Mouse (Mus musculus): ENCODE results near the gene Akr1c21. TPM values are rescaled to one million over a fixed set of nuclear protein-coding genes. Genes with fewer than 3 reads are reported as not detected.

Akr1c21 gene
- polyA plus RNA-seq, 1 experiment from 2014 or later: not detected

DNA sequence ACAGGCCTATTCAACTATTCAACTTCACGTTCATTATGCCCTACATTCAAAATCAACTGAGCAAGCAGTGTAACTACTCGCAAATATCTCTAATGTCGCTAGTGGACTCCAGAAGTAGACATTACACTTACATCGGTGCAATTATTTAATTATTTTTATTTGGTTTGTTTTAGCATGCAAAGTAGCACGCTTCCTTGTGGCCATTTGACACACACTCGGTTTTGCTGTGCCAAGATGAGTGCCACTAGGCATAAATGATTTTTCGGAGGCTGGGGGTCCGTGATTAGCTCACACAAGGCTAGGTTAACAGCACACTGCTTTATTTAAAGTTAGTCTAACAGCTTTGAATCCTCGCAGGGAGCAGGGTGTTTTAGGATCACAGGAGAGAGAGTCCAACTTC, 34.7 kb downstream of the Akr1c21 start:
- peak overlapping the region; percentile 68 for H3K4me2 ChIP-seq (replicated peaks; ENCODE audit: low read depth, low read length)
- H3K27me3 ChIP-seq (replicated peaks; ENCODE audit: insufficient read depth, low read length): no peaks in the 10 kb centered on the region
- TF ChIP-seq EP300 (IDR thresholded peaks at IDR 0.05) (no peak), CTCF (IDR thresholded peaks at IDR 0.05) (peak; percentile 11; the same call in 1 of the 2 replicates)
- ATAC-seq (peak; percentile 31), DNase-seq (ENCODE audit: low spot score) (peak; percentile 30)
- H3K4me3 ChIP-seq (ENCODE audit: low read depth, low read length): peak overlapping the region; percentile 54
- no peaks in the 10 kb centered on the region for H3K9me3 ChIP-seq (ENCODE audit: low read length)
- H3K27ac ChIP-seq (ENCODE audit: low read length): peak overlapping the region; percentile 71
- no peaks in the 10 kb centered on the region for H3K4me1 ChIP-seq (ENCODE audit: insufficient read depth, low read depth, low read length)
- peak overlapping the region; percentile 62 for H3K9ac ChIP-seq (replicated peaks; ENCODE audit: low read depth)
- WGBS: 18% methylated on average over 9 of the region's 9 CpGs
- H3K36me3 ChIP-seq (ENCODE audit: insufficient read depth, low read length): no peaks in the 10 kb centered on the region

DNA sequence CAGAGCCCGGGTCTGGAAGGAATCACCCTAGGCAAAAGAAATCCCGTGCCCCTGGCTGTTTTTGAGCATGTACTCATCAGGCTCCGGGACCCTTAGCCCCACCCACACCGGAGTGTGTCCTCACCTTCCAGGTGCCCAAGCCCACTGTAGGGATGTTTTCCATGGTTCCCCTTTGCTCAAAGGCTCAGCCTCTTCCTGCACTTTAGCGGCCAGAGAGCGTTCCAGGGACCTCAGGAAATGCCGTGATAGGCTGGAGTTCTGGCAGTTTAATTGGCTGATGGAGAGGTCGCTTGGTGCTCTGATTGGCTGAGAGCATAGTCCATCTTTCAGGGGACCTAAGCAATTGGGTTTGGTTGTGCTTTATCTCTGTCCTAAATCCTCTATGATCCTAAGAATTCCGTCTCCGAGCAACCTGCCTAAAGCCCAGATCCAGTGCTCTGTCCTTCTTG, 35.1 kb downstream of the Akr1c21 start, which contains the start of gene Akr1e1:
Gene Akr1e1 (minus strand): TSS at position 214 of the 449 bp plus-strand sequence.
- H3K27ac ChIP-seq (ENCODE audit: low read length): peak within 1 kb of the TSS; percentile 71
- DNase-seq (ENCODE audit: low spot score): peak; percentile 97
- H3K27me3 ChIP-seq (replicated peaks; ENCODE audit: insufficient read depth, low read length): no peaks in the 10 kb centered on the region
- WGBS: 4% methylated on average over 10 of the region's 10 CpGs
- H3K4me1 ChIP-seq (ENCODE audit: insufficient read depth, low read depth, low read length): no peaks in the 10 kb centered on the region
- H3K4me2 ChIP-seq (replicated peaks; ENCODE audit: low read depth, low read length): peak within 1 kb of the TSS; percentile 68
- peak; percentile 100 for ATAC-seq
- TF ChIP-seq CTCF (IDR thresholded peaks at IDR 0.05): no peak
- peak; percentile 55 for TF ChIP-seq EP300 (IDR thresholded peaks at IDR 0.05)
- no peaks in the 10 kb centered on the region for H3K9me3 ChIP-seq (ENCODE audit: low read length)
- peak within 1 kb of the TSS; percentile 62 for H3K9ac ChIP-seq (replicated peaks; ENCODE audit: low read depth)
- H3K4me3 ChIP-seq (ENCODE audit: low read depth, low read length): peak within 1 kb of the TSS; percentile 54
- H3K36me3 ChIP-seq (ENCODE audit: insufficient read depth, low read length): no peaks in the 10 kb centered on the region

DNA sequence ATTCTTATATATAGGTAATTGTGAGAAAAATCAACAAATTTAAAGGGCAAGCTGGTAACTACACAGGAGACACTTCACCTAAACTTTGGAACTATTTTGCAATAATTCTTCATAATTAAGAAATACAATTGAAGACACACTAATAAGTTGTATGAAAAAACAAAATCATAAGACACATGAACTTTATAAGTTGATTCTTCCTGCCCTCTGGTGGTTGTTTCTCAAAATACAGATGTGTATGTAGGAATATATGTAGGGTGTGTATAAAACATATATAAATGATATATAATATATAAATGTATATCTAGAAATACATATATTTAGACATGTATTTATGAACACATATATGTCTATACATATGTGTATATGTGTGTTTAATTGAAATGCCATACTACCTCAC, 37.0 kb downstream of the Akr1c21 start:
- TF ChIP-seq CTCF (IDR thresholded peaks at IDR 0.05) (peak; percentile 22), EP300 (IDR thresholded peaks at IDR 0.05) (no peak)
- DNase-seq (ENCODE audit: low spot score): peak; percentile 31
- no peak overlapping the region for H3K9ac ChIP-seq (replicated peaks; ENCODE audit: low read depth)

More for the DNA sequence above, 37.0 kb downstream of the Akr1c21 start:
- no peaks in the 10 kb centered on the region for H3K4me1 ChIP-seq (ENCODE audit: insufficient read depth, low read depth, low read length)
- no peaks in the 10 kb centered on the region for H3K36me3 ChIP-seq (ENCODE audit: insufficient read depth, low read length)
- ATAC-seq: no peak
- no peaks in the 10 kb centered on the region for H3K9me3 ChIP-seq (ENCODE audit: low read length)
- no peak overlapping the region for H3K27ac ChIP-seq (ENCODE audit: low read length)
- H3K4me2 ChIP-seq (replicated peaks; ENCODE audit: low read depth, low read length): no peak overlapping the region
- no peak overlapping the region for H3K4me3 ChIP-seq (ENCODE audit: low read depth, low read length)
- no peaks in the 10 kb centered on the region for H3K27me3 ChIP-seq (replicated peaks; ENCODE audit: insufficient read depth, low read length)

Other genes starting within 250 kb of the Akr1c21 start
- not detected in 2 replicates for gene Akr1c6, start 139.8 kb upstream of the Akr1c21 start, polyA plus RNA-seq (2015; fragmentation: Nextera tagmentation; extraction: Ambion mirVana)
- not detected in 2 replicates for gene Akr1c20, start 50.7 kb upstream of the Akr1c21 start, polyA plus RNA-seq (2015; fragmentation: Nextera tagmentation; extraction: Ambion mirVana)
- 22.7 and 27.5 TPM in 2 replicates for gene Akr1e1, start 35.1 kb downstream of the Akr1c21 start, polyA plus RNA-seq (2015; fragmentation: Nextera tagmentation; extraction: Ambion mirVana)

Data from lung, postnatal 0 days (tissue).